Mouse (Mus musculus) intestine, embryonic 14.5 days (tissue): ENCODE measurements at regions not wholly inside any gene's neighbourhood (a gene's known extent, or its start where the extent isn't known, plus 50 kb on each side); places are given as distances from the start of the nearest gene placed in this dataset.

Experiments
- ATAC-seq: fragments of 200-750 bp; cut with Nextera tagmentation; replicated peaks from 2 replicates; pipeline ENCODE4 v1.8.0; 2017; ENCODE audit warnings: low read depth, moderate number of reproducible peaks, moderate TSS enrichment, moderate library complexity; ENCODE audit not compliant: low FRiP score, low TSS enrichment
- DNase-seq: peaks from one replicate; pipeline ENCODE4 v3.0.0-alpha.2; 2018; ENCODE audit warnings: low spot score
- H3K27ac ChIP-seq: fragments of 300-500 bp; sonication (generic); 2 replicates; pipeline ENCODE4 v1.5.1; 2014; ENCODE audit warnings: low read depth, mild to moderate bottlenecking, control low read depth
- H3K27me3 ChIP-seq: fragments of 300-500 bp; sonication (generic); replicated peaks from 2 replicates; pipeline ENCODE4 v1.6.1; 2014; ENCODE audit warnings: low read length, control low read depth; ENCODE audit not compliant: control insufficient read depth, insufficient read depth
- H3K36me3 ChIP-seq: fragments of 300-500 bp; sonication (generic); 2 replicates; pipeline ENCODE4 v1.6.1; 2014; ENCODE audit warnings: low read length, control low read depth; ENCODE audit not compliant: control insufficient read depth, insufficient read depth
- H3K4me1 ChIP-seq: fragments of 300-500 bp; sonication (generic); replicated peaks from 2 replicates; pipeline ENCODE4 v1.6.1; 2014; ENCODE audit warnings: low read length, control low read depth, mixed read lengths; ENCODE audit not compliant: control insufficient read depth, insufficient read depth
- H3K4me2 ChIP-seq: fragments of 300-500 bp; sonication (generic); 2 replicates; pipeline ENCODE4 v1.6.1; 2014; ENCODE audit warnings: low read length
- H3K4me3 ChIP-seq: fragments of 300-500 bp; sonication (generic); 2 replicates; pipeline ENCODE4 v1.5.1; 2014; ENCODE audit warnings: low read depth, low read length, control low read depth, mixed read lengths
- H3K9ac ChIP-seq: fragments of 300-500 bp; sonication (generic); 2 replicates; pipeline ENCODE4 v1.6.1; 2014; ENCODE audit warnings: mild to moderate bottlenecking, low read length
- H3K9me3 ChIP-seq: fragments of 300-500 bp; sonication (generic); 2 replicates; pipeline ENCODE4 v1.6.1; 2016; ENCODE audit warnings: low read length, control low read depth; ENCODE audit not compliant: control insufficient read depth
- WGBS: fragments of 180-500 bp; shearing (Covaris S2); extraction: QIAGEN DNeasy Blood & Tissue Kit; methylation state at CpG from one replicate; pipeline ENCODE4 v1.1.7; 2014; 5-methylcytosine and 5-hydroxymethylcytosine counted together

GRCm38 (mm10) chr15:40068051-40068450 lies 66.1 kb upstream of the 9330182O14Rik start:
- DNase-seq (no peak), ATAC-seq (no peak)
- H3K9ac ChIP-seq = no peak overlapping the region
- no peaks in the 10 kb centered on the region for H3K27me3 ChIP-seq
- no peak overlapping the region for H3K27ac ChIP-seq
- no peak overlapping the region for H3K4me3 ChIP-seq
- 89% methylated on average over 2 of the region's 2 CpGs for WGBS
- no peak overlapping the region for H3K4me2 ChIP-seq
- H3K9me3 ChIP-seq = no peaks in the 10 kb centered on the region
- no peaks in the 10 kb centered on the region for H3K4me1 ChIP-seq
- H3K36me3 ChIP-seq = no peaks in the 10 kb centered on the region

GRCm38 (mm10) chr15:40075334-40075893 lies 58.8 kb upstream of the 9330182O14Rik start:
- 68% methylated on average over 3 of the region's 3 CpGs for WGBS
- H3K27me3 ChIP-seq = no peaks in the 10 kb centered on the region
- no peaks in the 10 kb centered on the region for H3K4me1 ChIP-seq
- H3K9me3 ChIP-seq = no peaks in the 10 kb centered on the region
- H3K36me3 ChIP-seq = no peaks in the 10 kb centered on the region
- no peak for DNase-seq
- H3K4me2 ChIP-seq = no peak overlapping the region
- H3K9ac ChIP-seq = no peak overlapping the region
- no peak for ATAC-seq
- no peak overlapping the region for H3K4me3 ChIP-seq
- H3K27ac ChIP-seq = no peak overlapping the region

GRCm38 (mm10) chr15:40079872-40080271 lies 54.3 kb upstream of the 9330182O14Rik start:
- Histone ChIP-seq H3K4me3 (no peak overlapping the region), H3K4me1 (no peaks in the 10 kb centered on the region), H3K27ac (no peak overlapping the region), H3K9me3 (no peaks in the 10 kb centered on the region), H3K4me2 (no peak overlapping the region), H3K27me3 (no peaks in the 10 kb centered on the region), H3K36me3 (no peaks in the 10 kb centered on the region), H3K9ac (no peak overlapping the region)
- no peak for ATAC-seq
- 70% methylated on average over 6 of the region's 6 CpGs for WGBS
- DNase-seq = no peak
